Mouse (Mus musculus) forebrain, embryonic 12.5 days (tissue): ENCODE results near the gene Zfp609. TPM values are rescaled to one million over a fixed set of nuclear protein-coding genes. Genes with fewer than 3 reads are reported as not detected.

Source experiments
- ATAC-seq: fragments of 200-750 bp; cut with Nextera tagmentation; 2 replicates; pipeline ENCODE4 v1.8.0; 2017; ENCODE audit warnings: moderate TSS enrichment; ENCODE audit not compliant: low FRiP score
- H3K27ac ChIP-seq: fragments of 300-500 bp; sonication (generic); 2 replicates; pipeline ENCODE4 v1.5.1; 2016; ENCODE audit warnings: mild to moderate bottlenecking
- H3K27me3 ChIP-seq: fragments of 300-500 bp; sonication (generic); 2 replicates; pipeline ENCODE4 v1.6.1; 2016; ENCODE audit warnings: mild to moderate bottlenecking
- H3K36me3 ChIP-seq: fragments of 300-500 bp; sonication (generic); replicated peaks from 2 replicates; pipeline ENCODE4 v1.6.1; 2016; ENCODE audit warnings: mild to moderate bottlenecking
- H3K4me1 ChIP-seq: fragments of 300-500 bp; sonication (generic); 2 replicates; pipeline ENCODE4 v1.6.1; 2016
- H3K4me2 ChIP-seq: fragments of 300-500 bp; sonication (generic); 2 replicates; pipeline ENCODE4 v1.6.1; 2016; ENCODE audit warnings: mild to moderate bottlenecking, moderate library complexity
- H3K4me3 ChIP-seq: fragments of 300-500 bp; sonication (generic); replicated peaks from 2 replicates; pipeline ENCODE4 v1.5.1; 2016; ENCODE audit warnings: mild to moderate bottlenecking
- H3K9ac ChIP-seq: fragments of 300-500 bp; sonication (generic); 2 replicates; pipeline ENCODE4 v1.6.1; 2016; ENCODE audit warnings: mild to moderate bottlenecking
- H3K9me3 ChIP-seq: fragments of 300-500 bp; sonication (generic); 2 replicates; pipeline ENCODE4 v1.6.1; 2016
- WGBS: fragments of 180-500 bp; shearing (Covaris S2); methylation state at CpG from one replicate; pipeline ENCODE4 v1.1.7; 2016; 5-methylcytosine and 5-hydroxymethylcytosine counted together
- polyA plus RNA-seq: library from polyadenylated mRNA; unstranded; fragments of >200 nt; fragmentation: Nextera tagmentation; extraction: Ambion mirVana; gene quantifications from 2 replicates; pipeline ENCODE4 v1.2.1, GENCODE M21; 2016

Zfp609 gene
- polyA plus RNA-seq, 1 experiment from 2014 or later, result 13.1 TPM

- Histone ChIP-seq H3K9ac (no peak overlapping the region), H3K9me3 (no peaks in the 10 kb centered on the region), H3K27ac (no peak overlapping the region), H3K36me3 (peaks cover 23% of the 10 kb centered on the region), H3K4me3 (no peak overlapping the region), H3K27me3 (no peaks in the 10 kb centered on the region), H3K4me2 (no peak overlapping the region), H3K4me1 (no peaks in the 10 kb centered on the region)
- 91% methylated on average over 3 of the region's 3 CpGs for WGBS
- no peak for ATAC-seq
Observed at GRCm38 (mm10) chr9:65734931-65735330, 92.4 kb downstream of the Zfp609 start.

- peaks cover 19% of the 10 kb centered on the region for H3K36me3 ChIP-seq
- WGBS, result 97% methylated on average over 6 of the region's 6 CpGs
Observed at GRCm38 (mm10) chr9:65728588-65728987, 98.8 kb downstream of the Zfp609 start.

DNA sequence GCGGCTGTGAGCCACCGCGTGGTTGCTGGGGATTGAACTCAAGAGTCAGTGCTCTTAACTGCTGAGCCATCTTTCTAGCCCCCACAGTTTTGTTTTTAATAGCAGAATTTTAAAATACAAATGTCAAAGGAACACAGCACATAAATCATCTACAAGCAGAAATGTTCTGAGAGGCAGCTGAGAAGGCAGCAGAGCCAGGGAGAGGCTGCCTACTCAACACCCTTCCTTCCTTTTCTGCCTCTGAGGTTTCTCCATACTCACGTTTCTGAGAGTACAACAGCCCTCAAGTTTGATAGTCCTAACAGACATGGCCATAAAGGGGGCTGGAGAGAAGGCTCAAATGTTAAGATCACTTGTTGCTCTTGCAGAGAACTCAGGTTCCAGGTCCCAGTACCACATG, 99.9 kb downstream of the Zfp609 start:
- Histone ChIP-seq H3K9ac (no peak overlapping the region), H3K27me3 (no peaks in the 10 kb centered on the region), H3K36me3 (peaks cover 18% of the 10 kb centered on the region), H3K4me1 (peaks cover 31% of the 10 kb centered on the region), H3K4me3 (no peak overlapping the region), H3K9me3 (no peaks in the 10 kb centered on the region), H3K4me2 (no peak overlapping the region), H3K27ac (no peak overlapping the region)
- ATAC-seq, result no peak
- WGBS, result 96% methylated on average over 4 of the region's 4 CpGs

More at GRCm38 (mm10) chr9:65728588-65728987, 98.8 kb downstream of the Zfp609 start:
- H3K27ac ChIP-seq, result no peak overlapping the region
- no peak overlapping the region for H3K4me3 ChIP-seq
- H3K4me1 ChIP-seq, result peaks cover 28% of the 10 kb centered on the region
- no peak overlapping the region for H3K4me2 ChIP-seq
- H3K9ac ChIP-seq, result no peak overlapping the region
- no peaks in the 10 kb centered on the region for H3K9me3 ChIP-seq
- ATAC-seq, result no peak
- H3K27me3 ChIP-seq, result no peaks in the 10 kb centered on the region

GRCm38 (mm10) chr9:65726431-65726830, 100.9 kb downstream of the Zfp609 start:
- Histone ChIP-seq H3K4me1 (peaks cover 40% of the 10 kb centered on the region), H3K36me3 (peaks cover 18% of the 10 kb centered on the region), H3K27ac (no peak overlapping the region), H3K27me3 (no peaks in the 10 kb centered on the region), H3K9ac (no peak overlapping the region), H3K4me3 (no peak overlapping the region), H3K4me2 (no peak overlapping the region), H3K9me3 (no peaks in the 10 kb centered on the region)
- WGBS, result 89% methylated on average over 3 of the region's 3 CpGs
- ATAC-seq, result no peak

DNA sequence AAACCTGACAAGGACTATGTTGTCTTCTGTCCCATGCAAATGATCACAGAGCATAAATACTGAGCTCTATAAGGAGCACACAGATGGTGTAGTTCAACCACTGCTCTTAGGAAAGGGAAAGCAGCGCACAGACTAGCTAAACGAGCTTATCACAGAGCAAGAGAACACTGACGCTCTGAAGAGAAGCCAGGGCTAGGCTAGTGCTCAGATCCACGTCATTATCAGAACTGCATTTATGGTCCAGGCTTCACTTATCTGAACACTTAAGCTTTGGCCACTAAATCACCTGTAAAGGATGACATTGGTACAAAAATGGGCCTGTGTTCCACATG, 102.1 kb downstream of the Zfp609 start:
- H3K9me3 ChIP-seq, result no peaks in the 10 kb centered on the region
- WGBS, result 27% methylated on average over 4 of the region's 4 CpGs
- peak overlapping the region; percentile 76 for H3K27ac ChIP-seq
- peaks cover 46% of the 10 kb centered on the region for H3K4me1 ChIP-seq
- H3K36me3 ChIP-seq, result peaks cover 13% of the 10 kb centered on the region; the same call in 1 of the 2 replicates
- H3K27me3 ChIP-seq, result no peaks in the 10 kb centered on the region
- H3K4me2 ChIP-seq, result peak overlapping the region; percentile 3
- no peak overlapping the region; the same call in 1 of the 2 replicates for H3K9ac ChIP-seq
- no peak overlapping the region for H3K4me3 ChIP-seq
- 0 out of 2 replicates have a peak, but pooled peaks have one; percentile 51 for ATAC-seq

GRCm38 (mm10) chr9:65724471-65725290, 102.7 kb downstream of the Zfp609 start:
- Histone ChIP-seq H3K4me3 (no peak overlapping the region), H3K4me2 (peak overlapping the region; percentile 3), H3K4me1 (peaks cover 46% of the 10 kb centered on the region), H3K36me3 (peaks cover 8% of the 10 kb centered on the region; the same call in 1 of the 2 replicates), H3K9me3 (no peaks in the 10 kb centered on the region), H3K27me3 (no peaks in the 10 kb centered on the region), H3K27ac (peak overlapping the region; percentile 76), H3K9ac (peak overlapping the region; percentile 17; the same call in 1 of the 2 replicates)
- 12% methylated on average over 8 of the region's 8 CpGs for WGBS
- peak; percentile 64; the same call in 1 of the 2 replicates for ATAC-seq

- ATAC-seq, result no peak
- Histone ChIP-seq H3K27me3 (no peaks in the 10 kb centered on the region), H3K4me1 (peaks cover 43% of the 10 kb centered on the region), H3K9ac (no peak overlapping the region), H3K36me3 (no peaks in the 10 kb centered on the region), H3K9me3 (no peaks in the 10 kb centered on the region), H3K4me3 (no peak overlapping the region), H3K4me2 (no peak overlapping the region), H3K27ac (no peak overlapping the region)
- WGBS, result 79% methylated on average over 10 of the region's 10 CpGs
Observed at GRCm38 (mm10) chr9:65721161-65721566, 106.2 kb downstream of the Zfp609 start.

DNA sequence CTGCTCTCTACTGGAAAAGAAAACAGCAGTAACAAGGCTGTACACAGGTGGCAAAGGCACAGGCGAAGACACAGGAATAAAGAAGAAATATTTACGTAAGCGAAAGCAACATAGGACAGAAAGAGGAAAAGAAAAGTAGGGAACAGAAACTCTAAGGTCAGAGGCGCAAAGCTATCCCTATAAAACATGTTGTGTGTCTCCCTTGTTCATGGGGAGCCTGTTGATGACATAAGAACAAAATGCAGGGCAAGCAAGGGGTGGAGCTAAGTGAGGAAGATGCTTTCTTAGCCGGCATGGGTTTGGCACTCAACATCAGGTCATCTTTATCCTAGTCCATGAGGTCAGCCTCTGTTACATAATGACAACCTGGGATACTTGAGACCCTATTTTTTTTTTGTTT, 109.2 kb downstream of the Zfp609 start:
- Histone ChIP-seq H3K36me3 (no peaks in the 10 kb centered on the region), H3K4me3 (no peak overlapping the region), H3K9ac (no peak overlapping the region), H3K4me2 (no peak overlapping the region), H3K4me1 (peaks cover 15% of the 10 kb centered on the region), H3K9me3 (no peaks in the 10 kb centered on the region), H3K27me3 (no peaks in the 10 kb centered on the region), H3K27ac (no peak overlapping the region)
- no peak for ATAC-seq
- WGBS, result 91% methylated on average over 5 of the region's 5 CpGs

DNA sequence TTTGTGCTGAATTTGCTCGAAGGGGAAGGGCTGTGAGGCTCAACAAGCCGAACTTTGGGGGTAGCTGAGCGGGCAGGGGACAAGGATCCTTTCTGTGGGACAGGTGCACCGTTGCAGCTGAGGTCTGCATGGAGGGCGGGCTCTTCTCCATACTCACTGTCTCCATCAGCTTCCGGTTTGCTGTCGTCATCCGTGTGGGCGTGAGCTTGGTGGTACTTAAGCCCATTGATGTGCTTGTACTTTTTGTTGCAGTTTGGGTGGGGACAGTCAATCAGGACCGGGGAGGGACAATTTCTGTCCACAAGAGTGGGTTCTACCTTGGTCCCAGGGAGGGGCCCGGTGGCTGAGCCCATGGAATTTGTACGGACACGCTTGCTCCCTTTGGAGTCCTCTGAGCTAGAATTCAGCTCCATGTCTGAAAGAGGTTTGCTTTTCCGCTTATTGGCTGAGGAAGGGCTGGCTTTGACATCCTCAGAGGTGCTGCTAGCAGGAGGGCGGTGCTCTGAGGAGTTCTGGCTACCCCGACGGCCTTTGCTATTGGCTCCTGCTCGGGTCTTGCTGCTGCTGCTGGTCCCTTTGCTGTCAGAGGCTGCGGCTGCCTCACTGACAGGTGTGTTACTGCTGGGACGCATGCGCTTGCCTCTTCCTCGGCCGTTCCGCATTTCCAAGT, 123.3 kb downstream of the Zfp609 start:
- H3K27ac ChIP-seq, result no peak overlapping the region
- H3K9ac ChIP-seq, result no peak overlapping the region; the same call in 1 of the 2 replicates
- H3K4me1 ChIP-seq, result no peaks in the 10 kb centered on the region
- peaks cover 53% of the 10 kb centered on the region for H3K36me3 ChIP-seq
- no peak overlapping the region for H3K4me3 ChIP-seq
- H3K27me3 ChIP-seq, result no peaks in the 10 kb centered on the region
- no peaks in the 10 kb centered on the region for H3K9me3 ChIP-seq
- ATAC-seq, result no peak
- no peak overlapping the region for H3K4me2 ChIP-seq
- 90% methylated on average over 24 of the region's 24 CpGs for WGBS

- H3K9ac ChIP-seq, result no peak overlapping the region
- H3K27me3 ChIP-seq, result no peaks in the 10 kb centered on the region
- no peak overlapping the region for H3K4me2 ChIP-seq
- WGBS, result 88% methylated on average over 7 of the region's 7 CpGs
- H3K36me3 ChIP-seq, result peaks cover 62% of the 10 kb centered on the region
- H3K9me3 ChIP-seq, result no peaks in the 10 kb centered on the region
- ATAC-seq, result no peak
- no peaks in the 10 kb centered on the region for H3K4me1 ChIP-seq
- no peak overlapping the region for H3K27ac ChIP-seq
- H3K4me3 ChIP-seq, result no peak overlapping the region
Observed at GRCm38 (mm10) chr9:65703241-65703640, 124.1 kb downstream of the Zfp609 start.

GRCm38 (mm10) chr9:65702286-65702685, 125.1 kb downstream of the Zfp609 start:
- Histone ChIP-seq H3K27me3 (no peaks in the 10 kb centered on the region), H3K36me3 (peaks cover 71% of the 10 kb centered on the region)
- no peak for ATAC-seq

DNA sequence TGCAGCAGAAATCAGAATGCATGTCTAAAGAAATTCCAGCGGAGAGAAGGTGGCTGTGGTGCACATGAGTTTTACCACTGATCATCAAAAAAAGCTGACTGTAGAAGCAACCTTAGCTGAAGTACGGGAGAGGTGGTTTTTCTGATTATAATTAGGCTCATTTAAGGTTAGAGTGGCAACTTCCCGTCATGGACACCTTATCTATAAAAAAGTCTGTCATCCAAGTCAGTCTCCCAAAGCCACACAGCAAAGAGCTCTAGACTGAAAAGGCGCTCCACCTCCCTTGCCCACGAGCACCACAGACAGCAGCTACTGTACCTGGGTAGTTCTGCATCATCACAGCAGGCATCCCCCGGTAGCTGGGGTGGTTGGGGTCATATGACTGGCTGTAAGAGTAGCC, 126.9 kb downstream of the Zfp609 start:
- Histone ChIP-seq H3K4me1 (peaks cover 5% of the 10 kb centered on the region; the same call in 1 of the 2 replicates), H3K9ac (no peak overlapping the region), H3K9me3 (no peaks in the 10 kb centered on the region), H3K36me3 (peaks cover 86% of the 10 kb centered on the region), H3K27ac (no peak overlapping the region), H3K4me3 (no peak overlapping the region), H3K4me2 (no peak overlapping the region), H3K27me3 (no peaks in the 10 kb centered on the region)
- 90% methylated on average over 6 of the region's 6 CpGs for WGBS
- ATAC-seq, result no peak

More at GRCm38 (mm10) chr9:65702286-65702685, 125.1 kb downstream of the Zfp609 start:
- Histone ChIP-seq H3K27ac (no peak overlapping the region), H3K4me1 (no peaks in the 10 kb centered on the region), H3K9me3 (no peaks in the 10 kb centered on the region), H3K9ac (no peak overlapping the region), H3K4me2 (no peak overlapping the region), H3K4me3 (no peak overlapping the region)
- WGBS, result 94% methylated on average over 9 of the region's 9 CpGs
